Comparison of ENCODE assay signal across 14 mouse cellular contexts in genomic region chr10:4145080-4145807, GRCm38 (mm10).
DNase-seq lines count a peak whose midpoint lies in the region; ATAC-seq lines count a peak whose summit lies in the region.
"Had no signal": no experiment of that assay in that cellular context is flagged by ENCODE, and none has a peak within 500 bp of the region (broad histone marks: within the 10 kb centered on the region; RNA-seq: fewer than 3 reads in every experiment).

No protein-coding gene starts in this region.

- H3K9ac ChIP-seq in forebrain, embryonic 12.5 days, result no peak overlapping the region
- H3K9ac ChIP-seq in neural tube, embryonic 15.5 days (replicated peaks), result no peak overlapping the region
- no peak overlapping the region for H3K9ac ChIP-seq in forebrain, embryonic 11.5 days (ENCODE audit: low read length)
- H3K9ac ChIP-seq in hindbrain, embryonic 14.5 days, result no peak overlapping the region
- H3K9ac ChIP-seq: hindbrain, embryonic 15.5 days; limb, embryonic 13.5 days; midbrain, embryonic 12.5 days had no signal

- H3K36me3 ChIP-seq in forebrain, embryonic 10.5 days (replicated peaks), result peaks cover 33% of the 10 kb centered on the region
- H3K36me3 ChIP-seq in forebrain, embryonic 12.5 days (replicated peaks), result no peaks in the 10 kb centered on the region
- H3K36me3 ChIP-seq in neural tube, embryonic 15.5 days, result no peaks in the 10 kb centered on the region
- no peaks in the 10 kb centered on the region for H3K36me3 ChIP-seq in forebrain, embryonic 11.5 days (ENCODE audit: control insufficient read depth, insufficient read depth, low read length)
- H3K36me3 ChIP-seq in hindbrain, embryonic 14.5 days (replicated peaks; ENCODE audit: control insufficient read depth, insufficient read depth), result no peaks in the 10 kb centered on the region
- H3K36me3 ChIP-seq: hindbrain, embryonic 15.5 days; midbrain, embryonic 12.5 days had no signal

- H3K4me1 ChIP-seq in forebrain, embryonic 10.5 days, result peaks cover 33% of the 10 kb centered on the region
- H3K4me1 ChIP-seq in forebrain, embryonic 12.5 days, result peaks cover 8% of the 10 kb centered on the region; the same call in 1 of the 2 replicates
- H3K4me1 ChIP-seq in neural tube, embryonic 15.5 days, result no peaks in the 10 kb centered on the region
- H3K4me1 ChIP-seq in forebrain, embryonic 11.5 days (replicated peaks; ENCODE audit: control insufficient read depth, insufficient read depth, low read length), result no peaks in the 10 kb centered on the region; the same call in 1 of the 2 replicates
- no peaks in the 10 kb centered on the region for H3K4me1 ChIP-seq in hindbrain, embryonic 14.5 days (replicated peaks; ENCODE audit: control insufficient read depth, insufficient read depth, low read length)
- H3K4me1 ChIP-seq: hindbrain, embryonic 15.5 days had no signal

- H3K9me3 ChIP-seq in forebrain, embryonic 10.5 days, result no peaks in the 10 kb centered on the region
- no peaks in the 10 kb centered on the region for H3K9me3 ChIP-seq in forebrain, embryonic 12.5 days
- H3K9me3 ChIP-seq in neural tube, embryonic 15.5 days (replicated peaks), result no peaks in the 10 kb centered on the region
- no peaks in the 10 kb centered on the region for H3K9me3 ChIP-seq in forebrain, embryonic 11.5 days (ENCODE audit: control insufficient read depth, low read length)
- H3K9me3 ChIP-seq in hindbrain, embryonic 14.5 days (ENCODE audit: control insufficient read depth, low read length), result no peaks in the 10 kb centered on the region
- H3K9me3 ChIP-seq: hindbrain, embryonic 15.5 days; limb, embryonic 13.5 days; midbrain, embryonic 12.5 days had no signal

- H3K4me2 ChIP-seq in forebrain, embryonic 12.5 days, result no peak overlapping the region
- H3K4me2 ChIP-seq in neural tube, embryonic 15.5 days, result no peak overlapping the region
- no peak overlapping the region for H3K4me2 ChIP-seq in forebrain, embryonic 11.5 days (ENCODE audit: low read depth, low read length, severe bottlenecking)
- no peak overlapping the region for H3K4me2 ChIP-seq in hindbrain, embryonic 14.5 days (replicated peaks)
- H3K4me2 ChIP-seq: hindbrain, embryonic 15.5 days; limb, embryonic 13.5 days; midbrain, embryonic 12.5 days had no signal

- WGBS in forebrain, embryonic 10.5 days, result 75% methylated on average over 16 of the region's 16 CpGs
- WGBS in forebrain, embryonic 12.5 days, result 64% methylated on average over 16 of the region's 16 CpGs
- WGBS in neural tube, embryonic 15.5 days, result 37% methylated on average over 16 of the region's 16 CpGs
- WGBS in forebrain, embryonic 11.5 days, result 66% methylated on average over 16 of the region's 16 CpGs
- WGBS in hindbrain, embryonic 14.5 days, result 65% methylated on average over 16 of the region's 16 CpGs

- no peaks in the 10 kb centered on the region for H3K27me3 ChIP-seq in forebrain, embryonic 10.5 days (ENCODE audit: poor library complexity, severe bottlenecking)
- no peaks in the 10 kb centered on the region for H3K27me3 ChIP-seq in forebrain, embryonic 12.5 days
- no peaks in the 10 kb centered on the region for H3K27me3 ChIP-seq in neural tube, embryonic 15.5 days (replicated peaks)
- no peaks in the 10 kb centered on the region for H3K27me3 ChIP-seq in forebrain, embryonic 11.5 days (ENCODE audit: control insufficient read depth, insufficient read depth, low read length)
- no peaks in the 10 kb centered on the region for H3K27me3 ChIP-seq in hindbrain, embryonic 14.5 days (ENCODE audit: control insufficient read depth, insufficient read depth, low read length)
- H3K27me3 ChIP-seq: hindbrain, embryonic 15.5 days; limb, embryonic 13.5 days; midbrain, embryonic 12.5 days had no signal

- ATAC-seq in forebrain, embryonic 12.5 days (ENCODE audit: low FRiP score), result no peak
- ATAC-seq in neural tube, embryonic 15.5 days (ENCODE audit: low FRiP score), result no peak
- no peak for ATAC-seq in forebrain, embryonic 11.5 days (replicated peaks; ENCODE audit: low FRiP score)
- ATAC-seq in hindbrain, embryonic 14.5 days (ENCODE audit: low FRiP score), result no peak
- no peak for ATAC-seq in activated CD4-positive, CD25-positive, alpha-beta regulatory T cell, adult 4 months

- 0 out of 2 replicates have a peak overlapping the region, but pooled peaks have one; percentile 57 for H3K27ac ChIP-seq in forebrain, embryonic 10.5 days
- no peak overlapping the region for H3K27ac ChIP-seq in forebrain, embryonic 12.5 days
- no peak overlapping the region for H3K27ac ChIP-seq in neural tube, embryonic 15.5 days (replicated peaks)
- H3K27ac ChIP-seq in forebrain, embryonic 11.5 days (ENCODE audit: low read depth, low read length), result no peak overlapping the region
- no peak overlapping the region for H3K27ac ChIP-seq in hindbrain, embryonic 14.5 days
- H3K27ac ChIP-seq: hindbrain, embryonic 15.5 days; limb, embryonic 13.5 days; midbrain, embryonic 12.5 days had no signal

- H3K4me3 ChIP-seq in forebrain, embryonic 10.5 days, result no peak overlapping the region
- no peak overlapping the region for H3K4me3 ChIP-seq in forebrain, embryonic 12.5 days (replicated peaks)
- no peak overlapping the region for H3K4me3 ChIP-seq in neural tube, embryonic 15.5 days (replicated peaks)
- H3K4me3 ChIP-seq in forebrain, embryonic 11.5 days (ENCODE audit: low read depth, low read length), result no peak overlapping the region
- no peak overlapping the region for H3K4me3 ChIP-seq in hindbrain, embryonic 14.5 days (replicated peaks; ENCODE audit: low read length)
- H3K4me3 ChIP-seq: hindbrain, embryonic 15.5 days; limb, embryonic 13.5 days; midbrain, embryonic 12.5 days; myocyte had no signal

- DNase-seq in forebrain, embryonic 10.5 days (ENCODE audit: extremely low spot score, low spot score), result no peak
- peak; percentile 39 for DNase-seq in neural tube, embryonic 10.5 days (ENCODE audit: extremely low spot score, low spot score)
- DNase-seq in kidney, postnatal 25 days, result peak; percentile 36 to 40
- DNase-seq in forebrain, embryonic 11.5 days (ENCODE audit: low spot score), result no peak
- no peak for DNase-seq in hindbrain, embryonic 14.5 days (ENCODE audit: low spot score)
- DNase-seq: cerebellum, adult 11-12 months; gastrocnemius, postnatal 36 days had no signal

Comparison
In these comparisons a context has a peak if more than half of its experiments do, and no peak if none do; other contexts are left out.
1. DNase-seq: peak in neural tube, embryonic 10.5 days (single experiment) and kidney, postnatal 25 days (2 of 2); none in forebrain, embryonic 10.5 days (single experiment), forebrain, embryonic 11.5 days (single experiment) and hindbrain, embryonic 14.5 days (single experiment).